Mouse (Mus musculus) adrenal gland, adult 8-10 months (tissue): ENCODE data around the gene Slc5a11. TPM values are rescaled to one million over a fixed set of nuclear protein-coding genes. Genes with fewer than 3 reads are reported as not detected.

ENCODE experiments used
- DNase-seq: peaks from one replicate; pipeline ENCODE4 v3.0.0; 2022
- total RNA-seq, 4 experiments: library from RNA; stranded (reverse); gene quantifications; 2 replicates each; pipeline ENCODE4 v1.2.4; 2022

The Slc5a11 gene
- under 1 TPM in 1 of 4 experiments, not detected in 3; 0.13 TPM for total RNA-seq

GRCm38 (mm10) chr7:123214365-123215075, at the start of gene Slc5a11:
Gene Slc5a11 (plus strand): TSS chr7:123214780.
- DNase-seq: no peak

GRCm38 (mm10) chr7:123167436-123167835, 47.1 kb upstream of the Slc5a11 start:
- DNase-seq: no peak

GRCm38 (mm10) chr7:123169618-123170017, 45.0 kb upstream of the Slc5a11 start:
- DNase-seq: no peak

- no peak for DNase-seq
Observed at GRCm38 (mm10) chr7:123172101-123172500, 42.5 kb upstream of the Slc5a11 start.

GRCm38 (mm10) chr7:123177215-123177614, 37.4 kb upstream of the Slc5a11 start:
- no peak for DNase-seq

GRCm38 (mm10) chr7:123181787-123182701, 32.5 kb upstream of the Slc5a11 start:
- no peak for DNase-seq

GRCm38 (mm10) chr7:123184891-123185290, 29.7 kb upstream of the Slc5a11 start:
- DNase-seq: no peak

- no peak for DNase-seq
Observed at GRCm38 (mm10) chr7:123186463-123186862, 28.1 kb upstream of the Slc5a11 start.

- no peak for DNase-seq
Observed at GRCm38 (mm10) chr7:123187246-123187645, 27.3 kb upstream of the Slc5a11 start.

- DNase-seq: no peak
Observed at GRCm38 (mm10) chr7:123188462-123188861, 26.1 kb upstream of the Slc5a11 start.

GRCm38 (mm10) chr7:123189762-123190161, 24.8 kb upstream of the Slc5a11 start:
- no peak for DNase-seq

GRCm38 (mm10) chr7:123191731-123192130, 22.8 kb upstream of the Slc5a11 start:
- DNase-seq: no peak

- no peak for DNase-seq
Observed at GRCm38 (mm10) chr7:123193201-123193600, 21.4 kb upstream of the Slc5a11 start.

GRCm38 (mm10) chr7:123194696-123195095, 19.9 kb upstream of the Slc5a11 start:
- DNase-seq: no peak

GRCm38 (mm10) chr7:123196432-123196831, 18.1 kb upstream of the Slc5a11 start:
- DNase-seq: no peak

- DNase-seq: no peak
Observed at GRCm38 (mm10) chr7:123198695-123199094, 15.9 kb upstream of the Slc5a11 start.

GRCm38 (mm10) chr7:123199151-123199550, 15.4 kb upstream of the Slc5a11 start:
- no peak for DNase-seq

- DNase-seq: no peak
Observed at GRCm38 (mm10) chr7:123199656-123200206, 14.8 kb upstream of the Slc5a11 start.

GRCm38 (mm10) chr7:123200722-123201121, 13.9 kb upstream of the Slc5a11 start:
- DNase-seq: no peak

- DNase-seq: no peak
Observed at GRCm38 (mm10) chr7:123205261-123205660, 9.3 kb upstream of the Slc5a11 start.

GRCm38 (mm10) chr7:123207561-123207960, 7.0 kb upstream of the Slc5a11 start:
- no peak for DNase-seq

- DNase-seq: no peak
Observed at GRCm38 (mm10) chr7:123209864-123210263, 4.7 kb upstream of the Slc5a11 start.

- no peak for DNase-seq
Observed at GRCm38 (mm10) chr7:123211461-123211860, 3.1 kb upstream of the Slc5a11 start.
